Mouse (Mus musculus) forebrain, embryonic 11.5 days (tissue): ENCODE measurements at regions not wholly inside any gene's neighbourhood (a gene's known extent, or its start where the extent isn't known, plus 50 kb on each side); places are given as distances from the start of the nearest gene placed in this dataset.

ENCODE experiments used
- ATAC-seq: fragments of 200-750 bp; cut with Nextera tagmentation; replicated peaks from 2 replicates; pipeline ENCODE4 v1.8.0; 2017; ENCODE audit warnings: moderate TSS enrichment; ENCODE audit not compliant: low FRiP score
- DNase-seq: peaks from one replicate; pipeline ENCODE4 v3.0.0-alpha.2; 2017; ENCODE audit warnings: low spot score
- H3K27ac ChIP-seq: fragments of 300-500 bp; sonication (generic); 2 replicates; pipeline ENCODE4 v1.5.1; 2014; ENCODE audit warnings: low read depth, low read length
- H3K27me3 ChIP-seq: fragments of 300-500 bp; sonication (generic); 2 replicates; pipeline ENCODE4 v1.6.1; 2014; ENCODE audit warnings: mild to moderate bottlenecking, low read length, mixed read lengths; ENCODE audit not compliant: control insufficient read depth, insufficient read depth
- H3K36me3 ChIP-seq: fragments of 300-500 bp; sonication (generic); 2 replicates; pipeline ENCODE4 v1.6.1; 2014; ENCODE audit warnings: mild to moderate bottlenecking, low read length, moderate library complexity, mixed read lengths; ENCODE audit not compliant: control insufficient read depth, insufficient read depth
- H3K4me1 ChIP-seq: fragments of 300-500 bp; sonication (generic); replicated peaks from 2 replicates; pipeline ENCODE4 v1.6.1; 2014; ENCODE audit warnings: low read length, mixed read lengths; ENCODE audit not compliant: control insufficient read depth, insufficient read depth
- H3K4me2 ChIP-seq: fragments of 300-500 bp; sonication (generic); 2 replicates; pipeline ENCODE4 v1.6.1; 2014; ENCODE audit warnings: low read depth, mild to moderate bottlenecking, low read length, moderate library complexity, mixed read lengths; ENCODE audit not compliant: severe bottlenecking
- H3K4me3 ChIP-seq: fragments of 300-500 bp; sonication (generic); 2 replicates; pipeline ENCODE4 v1.5.1; 2014; ENCODE audit warnings: low read depth, low read length
- H3K9ac ChIP-seq: fragments of 300-500 bp; sonication (generic); 2 replicates; pipeline ENCODE4 v1.6.1; 2014; ENCODE audit warnings: low read length
- H3K9me3 ChIP-seq: fragments of 300-500 bp; sonication (generic); 2 replicates; pipeline ENCODE4 v1.6.1; 2016; ENCODE audit warnings: low read length, mixed read lengths; ENCODE audit not compliant: control insufficient read depth
- WGBS: fragments of 180-500 bp; shearing (Covaris S2); extraction: QIAGEN DNeasy Blood & Tissue Kit; methylation state at CpG from one replicate; pipeline ENCODE4 v1.1.7; 2014; 5-methylcytosine and 5-hydroxymethylcytosine counted together

- ATAC-seq (no peak), DNase-seq (no peak)
- no peak overlapping the region for H3K9ac ChIP-seq
- no peaks in the 10 kb centered on the region for H3K9me3 ChIP-seq
- no peak overlapping the region for H3K4me2 ChIP-seq
- 81% methylated on average over 11 of the region's 11 CpGs for whole genome bisulfite sequencing
- no peaks in the 10 kb centered on the region for H3K4me1 ChIP-seq
- H3K27me3 ChIP-seq, result no peaks in the 10 kb centered on the region
- H3K27ac ChIP-seq, result no peak overlapping the region
- H3K36me3 ChIP-seq, result no peaks in the 10 kb centered on the region
- no peak overlapping the region for H3K4me3 ChIP-seq
Measured at GRCm38 (mm10) chr9:41817740-41818461, 306.2 kb downstream of the Sorl1 start.

- ATAC-seq (no peak), DNase-seq (no peak)
- 98% methylated on average over 2 of the region's 2 CpGs for WGBS
- Histone ChIP-seq H3K27ac (no peak overlapping the region), H3K9ac (no peak overlapping the region), H3K9me3 (no peaks in the 10 kb centered on the region), H3K27me3 (no peaks in the 10 kb centered on the region), H3K4me2 (no peak overlapping the region), H3K4me3 (no peak overlapping the region), H3K4me1 (no peaks in the 10 kb centered on the region), H3K36me3 (no peaks in the 10 kb centered on the region)
Measured at GRCm38 (mm10) chr9:41815921-41816320, 308.2 kb downstream of the Sorl1 start.

GRCm38 (mm10) chr9:41809291-41809690 lies 314.8 kb downstream of the Sorl1 start:
- ATAC-seq, result no peak
- Histone ChIP-seq H3K4me1 (peaks cover 16% of the 10 kb centered on the region), H3K9ac (no peak overlapping the region), H3K27ac (no peak overlapping the region), H3K9me3 (no peaks in the 10 kb centered on the region; the same call in 1 of the 2 replicates), H3K4me2 (no peak overlapping the region), H3K4me3 (no peak overlapping the region), H3K36me3 (no peaks in the 10 kb centered on the region), H3K27me3 (no peaks in the 10 kb centered on the region)
- WGBS, result 90% methylated on average over 4 of the region's 4 CpGs
- no peak for DNase-seq

GRCm38 (mm10) chr9:41808791-41809190 lies 315.3 kb downstream of the Sorl1 start:
- H3K4me1 ChIP-seq, result peaks cover 17% of the 10 kb centered on the region
- H3K27ac ChIP-seq, result no peak overlapping the region
- H3K36me3 ChIP-seq, result no peaks in the 10 kb centered on the region
- DNase-seq, result no peak
- H3K9ac ChIP-seq, result no peak overlapping the region
- no peak for ATAC-seq
- no peaks in the 10 kb centered on the region; the same call in 1 of the 2 replicates for H3K9me3 ChIP-seq
- no peak overlapping the region for H3K4me2 ChIP-seq
- no peaks in the 10 kb centered on the region for H3K27me3 ChIP-seq
- H3K4me3 ChIP-seq, result no peak overlapping the region
- 44% methylated on average over 3 of the region's 3 CpGs for WGBS

- 80% methylated on average over 5 of the region's 5 CpGs for WGBS
- Histone ChIP-seq H3K9me3 (no peaks in the 10 kb centered on the region; the same call in 1 of the 2 replicates), H3K4me2 (peak overlapping the region; percentile 26; the same call in 1 of the 2 replicates), H3K9ac (no peak overlapping the region), H3K27me3 (no peaks in the 10 kb centered on the region), H3K4me1 (peaks cover 17% of the 10 kb centered on the region), H3K27ac (peak overlapping the region; percentile 76), H3K4me3 (no peak overlapping the region), H3K36me3 (no peaks in the 10 kb centered on the region)
- no peak for DNase-seq
- no peak for ATAC-seq
Measured at GRCm38 (mm10) chr9:41806289-41806621, 317.8 kb downstream of the Sorl1 start.

- peak; percentile 74 for DNase-seq
- peak; percentile 88 for ATAC-seq
- H3K27me3 ChIP-seq, result no peaks in the 10 kb centered on the region
- H3K4me1 ChIP-seq, result peaks cover 17% of the 10 kb centered on the region
- H3K27ac ChIP-seq, result peak overlapping the region; percentile 76
- peak overlapping the region; percentile 27 for H3K9ac ChIP-seq
- peak overlapping the region; percentile 26; the same call in 1 of the 2 replicates for H3K4me2 ChIP-seq
- 20% methylated on average over 15 of the region's 15 CpGs for WGBS
- H3K36me3 ChIP-seq, result no peaks in the 10 kb centered on the region
- no peaks in the 10 kb centered on the region; the same call in 1 of the 2 replicates for H3K9me3 ChIP-seq
- no peak overlapping the region for H3K4me3 ChIP-seq
Measured at GRCm38 (mm10) chr9:41805491-41806288, 318.4 kb downstream of the Sorl1 start.

GRCm38 (mm10) chr9:41804711-41805331 lies 319.3 kb downstream of the Sorl1 start:
- H3K4me1 ChIP-seq, result peaks cover 17% of the 10 kb centered on the region
- H3K9ac ChIP-seq, result peak overlapping the region; percentile 45
- H3K27me3 ChIP-seq, result no peaks in the 10 kb centered on the region
- WGBS, result 4% methylated on average over 10 of the region's 10 CpGs
- DNase-seq (peak; percentile 58), ATAC-seq (peak; percentile 76)
- H3K4me3 ChIP-seq, result no peak overlapping the region
- no peaks in the 10 kb centered on the region for H3K36me3 ChIP-seq
- H3K4me2 ChIP-seq, result peak overlapping the region; percentile 25; the same call in 1 of the 2 replicates
- H3K9me3 ChIP-seq, result no peaks in the 10 kb centered on the region; the same call in 1 of the 2 replicates
- peak overlapping the region; percentile 76 for H3K27ac ChIP-seq

- peak overlapping the region; percentile 76 for H3K27ac ChIP-seq
- no peaks in the 10 kb centered on the region; the same call in 1 of the 2 replicates for H3K9me3 ChIP-seq
- H3K36me3 ChIP-seq, result no peaks in the 10 kb centered on the region
- no peaks in the 10 kb centered on the region for H3K27me3 ChIP-seq
- no peak overlapping the region for H3K4me2 ChIP-seq
- peaks cover 17% of the 10 kb centered on the region for H3K4me1 ChIP-seq
- DNase-seq (no peak), ATAC-seq (no peak)
- 63% methylated on average over 11 of the region's 11 CpGs for WGBS
- peak overlapping the region; percentile 45; the same call in 1 of the 2 replicates for H3K9ac ChIP-seq
- H3K4me3 ChIP-seq, result no peak overlapping the region
Measured at GRCm38 (mm10) chr9:41803680-41804460, 320.2 kb downstream of the Sorl1 start.
